In the genomic region with DNA sequence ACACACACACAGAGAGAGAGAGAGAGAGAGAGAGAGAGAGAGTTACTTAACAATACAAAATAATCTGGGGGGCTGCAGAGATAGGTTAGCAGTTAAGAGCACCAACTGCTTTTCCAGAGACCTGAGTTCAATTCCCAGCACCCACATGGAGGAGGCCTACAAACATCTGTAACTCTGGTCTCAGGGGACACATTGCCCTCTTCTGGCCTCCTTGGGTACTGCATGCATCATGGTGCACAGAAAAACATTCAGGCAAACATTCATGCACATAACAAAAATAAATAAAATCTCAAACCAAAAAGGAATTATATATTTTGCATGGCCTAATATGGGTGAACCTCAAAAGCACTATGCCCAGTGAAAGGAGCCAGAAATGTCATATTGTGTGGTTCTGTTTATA, we compare ENCODE assay signal across 14 mouse cellular contexts.
DNase-seq lines count a peak whose midpoint lies in the region; ATAC-seq and TF ChIP-seq lines count a peak whose summit lies in the region.
"Had no signal": no experiment of that assay in that cellular context is flagged by ENCODE, and none has a peak within 500 bp of the region (broad histone marks: within the 10 kb centered on the region; RNA-seq: fewer than 3 reads in every experiment).

No protein-coding gene starts in this region.

- no peaks in the 10 kb centered on the region for H3K4me1 ChIP-seq in forebrain, postnatal 0 days (ENCODE audit: insufficient read depth)
- H3K4me1 ChIP-seq in forebrain, embryonic 16.5 days (replicated peaks; ENCODE audit: control insufficient read depth, insufficient read depth, low read length) = peaks cover 4% of the 10 kb centered on the region; the same call in 1 of the 2 replicates
- H3K4me1 ChIP-seq in liver, embryonic 14.5 days (replicated peaks; ENCODE audit: control insufficient read depth in 2 of 2, insufficient read depth in 2 of 2, low read length in 1 of 2) = peaks cover 0 to 3% of the 10 kb centered on the region in 2 experiments; a peak in 2 of 4 replicates
- no peaks in the 10 kb centered on the region for H3K4me1 ChIP-seq in stomach, postnatal 0 days (replicated peaks; ENCODE audit: control insufficient read depth, insufficient read depth)

- H3K27me3 ChIP-seq in forebrain, postnatal 0 days (ENCODE audit: insufficient read depth, low read length) = no peaks in the 10 kb centered on the region
- H3K27me3 ChIP-seq in forebrain, embryonic 16.5 days (replicated peaks; ENCODE audit: control insufficient read depth, insufficient read depth, low read length) = no peaks in the 10 kb centered on the region
- H3K27me3 ChIP-seq in liver, embryonic 14.5 days (ENCODE audit: control insufficient read depth, insufficient read depth, low read length) = no peaks in the 10 kb centered on the region
- H3K27me3 ChIP-seq in stomach, postnatal 0 days (ENCODE audit: control insufficient read depth, insufficient read depth, low read length) = no peaks in the 10 kb centered on the region
- H3K27me3 ChIP-seq: midbrain, embryonic 13.5 days had no signal

- no peak for TF ChIP-seq EP300 in liver, embryonic 14.5 days (IDR thresholded peaks at IDR 0.05; ENCODE audit: low read depth)
- no peak for TF ChIP-seq EP300 in stomach, postnatal 0 days (optimal IDR thresholded peaks at IDR 0.05)

- ATAC-seq in forebrain, postnatal 0 days = no peak
- no peak for ATAC-seq in forebrain, embryonic 16.5 days
- ATAC-seq in liver, embryonic 14.5 days (ENCODE audit: insufficient read depth) = no peak
- no peak for ATAC-seq in stomach, postnatal 0 days (ENCODE audit: low FRiP score, low TSS enrichment)
- no peak for ATAC-seq in frontal cortex, adult (ENCODE audit: low TSS enrichment)
- ATAC-seq: midbrain, embryonic 13.5 days had no signal

- peak; percentile 42 for TF ChIP-seq CTCF in forebrain, postnatal 0 days (IDR thresholded peaks at IDR 0.05; ENCODE audit: low read depth)
- peak; percentile 78 for TF ChIP-seq CTCF in liver, embryonic 14.5 days (IDR thresholded peaks at IDR 0.05; ENCODE audit: low read depth)
- peak; percentile 61 for TF ChIP-seq CTCF in stomach, postnatal 0 days (IDR thresholded peaks at IDR 0.05; ENCODE audit: low read depth)

- no peaks in the 10 kb centered on the region for H3K9me3 ChIP-seq in forebrain, postnatal 0 days (ENCODE audit: low read length)
- peaks cover 7% of the 10 kb centered on the region for H3K9me3 ChIP-seq in forebrain, embryonic 16.5 days (ENCODE audit: control insufficient read depth, low read length)
- H3K9me3 ChIP-seq in liver, embryonic 14.5 days (ENCODE audit: control insufficient read depth, low read length) = no peaks in the 10 kb centered on the region
- no peaks in the 10 kb centered on the region for H3K9me3 ChIP-seq in stomach, postnatal 0 days (ENCODE audit: control insufficient read depth, low read length)

- DNase-seq in forebrain, postnatal 0 days = no peak
- DNase-seq in liver, embryonic 14.5 days (ENCODE audit: low read depth in 3 of 3, low spot score in 3 of 3) = no peak
- DNase-seq in liver (no peak), NIH3T3 (ENCODE audit: low read depth) (peak; percentile 6)
- DNase-seq in stomach, postnatal 0 days (ENCODE audit: low spot score) = no peak
- DNase-seq in frontal cortex, adult 2 months (ENCODE audit: extremely low spot score in 1 of 2, low spot score in 1 of 2) = no peak
- DNase-seq: adrenal gland, adult 2 months; cerebellum, adult 11 months; heart, adult 18-20 months; lung, adult 18-20 months had no signal

- H3K27ac ChIP-seq in forebrain, postnatal 0 days (ENCODE audit: low read depth, low read length) = no peak overlapping the region
- no peak overlapping the region for H3K27ac ChIP-seq in forebrain, embryonic 16.5 days (ENCODE audit: low read length)
- H3K27ac ChIP-seq in liver, embryonic 14.5 days = no peak overlapping the region
- no peak overlapping the region for H3K27ac ChIP-seq in stomach, postnatal 0 days (replicated peaks)
- H3K27ac ChIP-seq: hindbrain, embryonic 10.5 days; midbrain, embryonic 13.5 days had no signal

- H3K4me2 ChIP-seq in forebrain, postnatal 0 days (ENCODE audit: low read depth) = no peak overlapping the region
- H3K4me2 ChIP-seq in forebrain, embryonic 16.5 days (ENCODE audit: low read length) = no peak overlapping the region
- no peak overlapping the region for H3K4me2 ChIP-seq in liver, embryonic 14.5 days (ENCODE audit: low read depth)
- no peak overlapping the region for H3K4me2 ChIP-seq in stomach, postnatal 0 days (replicated peaks; ENCODE audit: low read depth)
- H3K4me2 ChIP-seq: midbrain, embryonic 13.5 days had no signal

- H3K4me3 ChIP-seq in forebrain, postnatal 0 days (ENCODE audit: low read depth, low read length) = no peak overlapping the region
- no peak overlapping the region for H3K4me3 ChIP-seq in forebrain, embryonic 16.5 days (replicated peaks; ENCODE audit: low read length)
- no peak overlapping the region for H3K4me3 ChIP-seq in liver, embryonic 14.5 days (ENCODE audit: insufficient read depth in 1 of 2, low read depth in 2 of 2, low read length in 2 of 2)
- no peak overlapping the region for H3K4me3 ChIP-seq in stomach, postnatal 0 days (ENCODE audit: low read depth, low read length)
- H3K4me3 ChIP-seq: hindbrain, embryonic 10.5 days; midbrain, embryonic 13.5 days had no signal

- H3K36me3 ChIP-seq in forebrain, postnatal 0 days (ENCODE audit: insufficient read depth) = no peaks in the 10 kb centered on the region
- H3K36me3 ChIP-seq in forebrain, embryonic 16.5 days (ENCODE audit: control insufficient read depth, insufficient read depth) = no peaks in the 10 kb centered on the region
- no peaks in the 10 kb centered on the region for H3K36me3 ChIP-seq in liver, embryonic 14.5 days (replicated peaks; ENCODE audit: control insufficient read depth, insufficient read depth, low read depth)
- no peaks in the 10 kb centered on the region for H3K36me3 ChIP-seq in stomach, postnatal 0 days (ENCODE audit: control insufficient read depth, insufficient read depth, low read length)
- H3K36me3 ChIP-seq: hindbrain, embryonic 10.5 days; midbrain, embryonic 13.5 days had no signal

- no peak overlapping the region for H3K9ac ChIP-seq in forebrain, postnatal 0 days
- no peak overlapping the region for H3K9ac ChIP-seq in forebrain, embryonic 16.5 days (replicated peaks; ENCODE audit: low read depth, low read length)
- no peak overlapping the region for H3K9ac ChIP-seq in liver, embryonic 14.5 days (replicated peaks)
- H3K9ac ChIP-seq in stomach, postnatal 0 days (ENCODE audit: low read length) = no peak overlapping the region
- H3K9ac ChIP-seq: midbrain, embryonic 13.5 days had no signal
